Mouse (Mus musculus) bone marrow macrophage, adult 2 months (primary cell): ENCODE results near the gene Pomc.

ENCODE experiments used
- CTCF ChIP-seq: IDR thresholded peaks from 2 replicates; pipeline ENCODE4 v1.5.1; 2012; ENCODE audit warnings: low read depth, mild to moderate bottlenecking, low read length, moderate library complexity
- POLR2A ChIP-seq: IDR thresholded peaks from 2 replicates; pipeline ENCODE4 v1.6.1; 2012; ENCODE audit warnings: mild to moderate bottlenecking, low read depth, low read length, borderline replicate concordance

DNA sequence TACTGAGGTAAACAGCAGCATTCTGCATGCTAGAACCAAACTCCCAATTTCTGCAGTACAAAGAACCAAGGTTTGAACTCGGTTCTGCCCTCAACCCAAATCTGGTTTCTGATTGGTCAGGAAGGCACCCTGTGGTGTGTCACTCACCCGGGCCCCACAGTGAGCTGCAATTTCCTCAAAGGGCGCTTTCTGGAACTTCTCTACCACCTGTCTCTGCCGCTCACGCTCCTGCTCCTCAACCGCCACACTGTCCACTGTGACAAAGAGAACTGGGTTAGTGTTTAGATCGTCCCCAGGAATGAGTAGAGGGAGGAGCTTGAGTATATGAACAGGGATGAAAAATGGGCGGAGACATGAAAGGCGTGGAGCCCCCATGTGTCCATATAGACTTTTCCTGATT, 13.6 kb downstream of the Pomc start:
- TF ChIP-seq POLR2A = no peak
- no peak for TF ChIP-seq CTCF
